Mouse (Mus musculus) spleen, adult 2 months (tissue): Measurements from ENCODE around the gene Zfp566.

ENCODE experiments used
- CTCF ChIP-seq: fragments of 200-500 bp; IDR thresholded peaks from 2 replicates; pipeline ENCODE4 v1.5.1; 2011; ENCODE audit warnings: mild to moderate bottlenecking, inconsistent platforms; ENCODE audit not compliant: insufficient read depth, insufficient read length, insufficient replicate concordance; ENCODE audit errors: extremely low read depth
- POLR2A ChIP-seq: fragments of 200-500 bp; IDR thresholded peaks from 2 replicates; pipeline ENCODE4 v1.6.1; 2011; ENCODE audit warnings: low read depth, low read length, inconsistent platforms

DNA sequence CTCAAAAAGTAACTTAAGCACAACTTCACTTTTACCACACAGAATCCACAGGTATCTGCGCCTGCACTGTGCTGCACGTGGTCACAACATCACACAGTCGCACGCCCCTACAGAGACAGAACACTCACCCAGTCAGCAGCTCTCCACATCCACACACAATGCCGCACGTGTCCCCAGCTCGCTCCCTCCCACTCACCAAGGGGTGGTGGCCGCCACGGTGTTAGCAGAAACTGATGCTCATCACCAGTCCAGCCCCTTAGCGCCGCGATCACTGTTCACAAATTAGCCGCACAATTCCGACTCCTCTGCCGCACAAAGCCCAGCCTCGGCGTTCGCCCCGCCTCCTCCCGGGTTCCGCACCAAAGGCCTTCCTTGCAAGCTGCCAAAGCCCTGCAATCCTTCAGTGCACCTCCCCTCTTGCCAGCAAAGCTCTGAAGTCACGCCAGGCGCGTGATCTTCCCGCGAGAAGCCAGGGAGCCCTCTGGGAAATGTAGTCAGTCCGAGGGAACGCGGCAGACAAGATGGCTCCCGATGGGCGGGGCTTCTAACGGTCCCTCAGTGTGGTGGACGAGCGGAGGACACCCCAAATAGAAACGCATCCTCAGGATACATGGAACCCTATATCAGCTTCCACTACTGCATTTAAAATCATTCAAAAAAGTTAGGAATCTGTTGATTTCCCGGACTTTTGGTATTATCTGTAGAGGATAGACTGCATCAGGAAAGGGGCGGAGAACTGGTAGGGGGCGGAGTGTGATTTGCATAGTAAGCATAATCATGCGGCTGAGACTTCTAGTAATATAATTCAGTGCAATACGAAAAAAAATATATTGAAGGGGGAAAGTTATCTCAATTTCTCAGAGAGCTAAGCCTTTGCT is at the start of gene Zfp566, which contains the start of gene Gm26920:
- no peak for TF ChIP-seq CTCF
- TF ChIP-seq POLR2A = no peak
